Mouse (Mus musculus) MEL (cell line): Measurements from ENCODE around the gene Top3b. TPM values are rescaled to one million over a fixed set of nuclear protein-coding genes. Genes with fewer than 3 reads are reported as not detected.

ENCODE experiments used
- DNase-seq: peaks from one replicate; pipeline ENCODE4 v3.0.0; 2011; ENCODE audit warnings: low read depth, low spot score
- H3K27ac ChIP-seq: 2 replicates; pipeline ENCODE4 v1.5.1; 2012; ENCODE audit warnings: low read depth, mild to moderate bottlenecking, control low read depth, low read length, moderate library complexity; ENCODE audit not compliant: control insufficient read depth
- H3K27me3 ChIP-seq, 2 experiments: fragments of 150-350 bp in 1 of 2; sonication (generic) in 1 of 2; 2 replicates each; pipeline ENCODE4 v1.6.1; 2012; ENCODE audit warnings: low read length in 2 of 2, mild to moderate bottlenecking in 2 of 2, improper control_type of control experiment in 1 of 2, moderate library complexity in 1 of 2; ENCODE audit not compliant: insufficient read depth in 2 of 2, control insufficient read depth in 1 of 2
- H3K36me3 ChIP-seq, 2 experiments: 2 replicates each; pipeline ENCODE4 v1.6.1; 2012 to 2014; ENCODE audit warnings: low read length in 2 of 2, improper control_type of control experiment in 1 of 2, inconsistent platforms in 1 of 2, mild to moderate bottlenecking in 1 of 2; ENCODE audit not compliant: insufficient read depth in 2 of 2, control insufficient read depth in 1 of 2
- H3K4me1 ChIP-seq, 2 experiments: fragments of 150-350 bp in 1 of 2; sonication (generic) in 1 of 2; 2 replicates each; pipeline ENCODE4 v1.6.1; 2012; ENCODE audit warnings: low read length in 2 of 2, improper control_type of control experiment in 1 of 2, mild to moderate bottlenecking in 1 of 2; ENCODE audit not compliant: insufficient read depth in 2 of 2, control insufficient read depth in 1 of 2
- H3K4me3 ChIP-seq, 2 experiments: fragments of 150-350 bp in 1 of 2; sonication (generic) in 1 of 2; 2 replicates each; pipeline ENCODE4 v1.5.1; 2012; ENCODE audit warnings: low read depth in 2 of 2, low read length in 2 of 2, mild to moderate bottlenecking in 2 of 2, moderate library complexity in 2 of 2, control low read depth in 1 of 2, improper control_type of control experiment in 1 of 2; ENCODE audit not compliant: control insufficient read depth in 1 of 2, insufficient read depth in 1 of 2
- H3K79me2 ChIP-seq: 2 replicates; pipeline ENCODE4 v1.6.1; 2012; ENCODE audit warnings: mild to moderate bottlenecking, low read length, moderate library complexity; ENCODE audit not compliant: control insufficient read depth, poor library complexity, insufficient read depth
- H3K9ac ChIP-seq: 2 replicates; pipeline ENCODE4 v1.6.1; 2012; ENCODE audit warnings: low read depth, mild to moderate bottlenecking, control low read depth, low read length, moderate library complexity; ENCODE audit not compliant: control insufficient read depth, poor library complexity, severe bottlenecking
- H3K9me3 ChIP-seq: fragments of 150-350 bp; sonication (generic); replicated peaks from 2 replicates; pipeline ENCODE4 v1.6.1; 2012; ENCODE audit warnings: mild to moderate bottlenecking, low read length, improper control_type of control experiment, moderate library complexity; ENCODE audit not compliant: insufficient read depth
- BHLHE40 ChIP-seq: IDR thresholded peaks from 2 replicates; pipeline ENCODE4 v1.6.1; 2012; ENCODE audit warnings: low read depth, mild to moderate bottlenecking, inconsistent platforms, low read length, improper control_type of control experiment, borderline replicate concordance
- CHD1 ChIP-seq: IDR thresholded peaks from 2 replicates; pipeline ENCODE4 v1.6.1; 2012; ENCODE audit warnings: low read depth, mild to moderate bottlenecking, inconsistent platforms, low read length, improper control_type of control experiment
- CTCF ChIP-seq, 3 experiments: IDR thresholded peaks in 2 of 3; conservative IDR thresholded peaks in 1 of 3; 2 replicates each; pipeline ENCODE4 v1.5.1; 2011 to 2012; ENCODE audit warnings: low read length in 3 of 3, low read depth in 2 of 3, mild to moderate bottlenecking in 2 of 3, improper control_type of control experiment in 1 of 3, inconsistent platforms in 1 of 3, mixed read lengths in 1 of 3, moderate library complexity in 1 of 3; ENCODE audit not compliant: control insufficient read depth in 1 of 3, insufficient read depth in 1 of 3, poor library complexity in 1 of 3, severe bottlenecking in 1 of 3
- E2F4 ChIP-seq: IDR thresholded peaks from 2 replicates; pipeline ENCODE4 v1.6.1; 2011; ENCODE audit warnings: low read depth, low read length, improper control_type of control experiment, borderline replicate concordance
- JUND ChIP-seq: IDR thresholded peaks from 2 replicates; pipeline ENCODE4 v1.6.1; 2011; ENCODE audit warnings: low read depth, mild to moderate bottlenecking, improper control_type of control experiment, low read length
- MAFK ChIP-seq: IDR thresholded peaks from 2 replicates; pipeline ENCODE4 v1.6.1; 2011; ENCODE audit warnings: low read depth, mild to moderate bottlenecking, low read length, improper control_type of control experiment, borderline replicate concordance
- MAZ ChIP-seq: IDR thresholded peaks from 2 replicates; pipeline ENCODE4 v1.6.1; 2012; ENCODE audit warnings: low read depth, mild to moderate bottlenecking, inconsistent platforms, low read length, improper control_type of control experiment
- MEF2A ChIP-seq: IDR thresholded peaks from 2 replicates; pipeline ENCODE4 v1.6.1; 2014; ENCODE audit warnings: low read depth, mild to moderate bottlenecking, inconsistent platforms, low read length, improper control_type of control experiment; ENCODE audit not compliant: poor library complexity, insufficient replicate concordance, severe bottlenecking; ENCODE audit errors: extremely low read depth
- POLR2AphosphoS2 ChIP-seq: IDR thresholded peaks from 2 replicates; pipeline ENCODE4 v1.6.1; 2011; ENCODE audit warnings: low read length, improper control_type of control experiment
- RAD21 ChIP-seq: IDR thresholded peaks from 2 replicates; pipeline ENCODE4 v1.6.1; 2011; ENCODE audit warnings: mild to moderate bottlenecking, low read depth, low read length, improper control_type of control experiment
- RCOR1 ChIP-seq: IDR thresholded peaks from 2 replicates; pipeline ENCODE4 v1.6.1; 2012; ENCODE audit warnings: low read depth, mild to moderate bottlenecking, inconsistent platforms, low read length, improper control_type of control experiment
- SIN3A ChIP-seq: IDR thresholded peaks from 2 replicates; pipeline ENCODE4 v1.6.1; 2012; ENCODE audit warnings: low read length, improper control_type of control experiment, inconsistent platforms
- SMC3 ChIP-seq: IDR thresholded peaks from 2 replicates; pipeline ENCODE4 v1.6.1; 2011; ENCODE audit warnings: low read depth, low read length, improper control_type of control experiment
- TAL1 ChIP-seq: IDR thresholded peaks from 2 replicates; pipeline ENCODE4 v1.6.1; 2012; ENCODE audit warnings: mild to moderate bottlenecking, inconsistent platforms, low read length, moderate library complexity, mixed read lengths
- USF1 ChIP-seq: IDR thresholded peaks from 2 replicates; pipeline ENCODE4 v1.6.1; 2014; ENCODE audit warnings: low read depth, mild to moderate bottlenecking, inconsistent platforms, low read length, improper control_type of control experiment, moderate library complexity
- ZKSCAN1 ChIP-seq: IDR thresholded peaks from 2 replicates; pipeline ENCODE4 v1.6.1; 2012; ENCODE audit warnings: low read depth, mild to moderate bottlenecking, inconsistent platforms, low read length, improper control_type of control experiment, moderate library complexity
- ZMIZ1 ChIP-seq: IDR thresholded peaks from 2 replicates; pipeline ENCODE4 v1.6.1; 2012; ENCODE audit warnings: low read depth, mild to moderate bottlenecking, inconsistent platforms, low read length, improper control_type of control experiment, moderate library complexity
- polyA plus RNA-seq, 2 experiments: library from polyadenylated mRNA; stranded (reverse) in 1 of 2; unstranded in 1 of 2; fragments of >175 nt in 1 of 2; fragments of >200 nt in 1 of 2; gene quantifications; 2 replicates each; pipeline versions ENCODE4 v1.2.1 to v1.2.4; 2012; ENCODE audit warnings: low replicate concordance in 2 of 2, low read depth in 1 of 2; ENCODE audit not compliant: insufficient read length in 2 of 2, insufficient read depth in 1 of 2, missing spikeins in 1 of 2
- total RNA-seq: library from RNA; depleted of rRNA; stranded (reverse); fragments of 300-350 nt; gene quantifications from 2 replicates; pipeline ENCODE4 v1.2.3, GENCODE M21; 2012

Gene Top3b
- total and polyA plus RNA-seq, 3 experiments, result 50.5 to 93.2 TPM; not detected in 1

DNA sequence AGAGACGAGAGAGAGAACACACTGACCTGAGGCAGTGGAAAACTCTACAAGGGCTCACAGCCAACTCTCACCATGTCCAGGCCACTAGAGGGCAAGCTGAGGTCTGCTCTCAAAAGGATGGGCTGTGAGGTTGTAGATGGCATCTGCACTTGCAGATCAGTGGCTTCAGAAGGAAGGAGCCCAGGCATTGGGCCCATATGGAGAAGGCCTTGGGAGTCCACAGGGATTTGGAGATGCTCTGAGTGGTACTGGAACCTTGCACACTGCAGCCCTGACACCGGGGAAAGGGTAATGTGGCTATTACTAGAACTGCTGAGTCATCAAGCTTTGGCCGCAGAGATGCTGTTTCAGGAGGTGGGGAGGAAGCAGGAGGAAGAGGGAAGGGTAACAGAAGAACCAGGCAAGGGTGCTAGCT lies 50.5 kb downstream of the Top3b start:
- Histone ChIP-seq H3K27me3 (no peaks in the 10 kb centered on the region), H3K27ac (no peak overlapping the region), H3K9ac (no peak overlapping the region), H3K9me3 (no peaks in the 10 kb centered on the region), H3K79me2 (no peaks in the 10 kb centered on the region), H3K4me3 (no peak overlapping the region), H3K4me1 (no peaks in the 10 kb centered on the region), H3K36me3 (peaks cover 0 to 2% of the 10 kb centered on the region in 2 experiments; a peak in 1 of 4 replicates)
- no peak for TF ChIP-seq MEF2A
- peak; percentile 40 for TF ChIP-seq RAD21
- TF ChIP-seq MAFK, result peak; percentile 77
- TF ChIP-seq SMC3, result peak; percentile 53
- TF ChIP-seq CHD1, result no peak
- TF ChIP-seq CTCF (IDR thresholded peaks at IDR 0.05 in 2 of 3, conservative IDR thresholded peaks at IDR 0.05 in 1 of 3; ENCODE audit: control insufficient read depth in 1 of 3, insufficient read depth in 1 of 3, low read depth in 2 of 3, low read length in 3 of 3, poor library complexity in 1 of 3, severe bottlenecking in 1 of 3), result peak; percentile 16 to 48 (median 42); a peak in 5 of 6 replicates
- DNase-seq, result peak; percentile 39

DNA sequence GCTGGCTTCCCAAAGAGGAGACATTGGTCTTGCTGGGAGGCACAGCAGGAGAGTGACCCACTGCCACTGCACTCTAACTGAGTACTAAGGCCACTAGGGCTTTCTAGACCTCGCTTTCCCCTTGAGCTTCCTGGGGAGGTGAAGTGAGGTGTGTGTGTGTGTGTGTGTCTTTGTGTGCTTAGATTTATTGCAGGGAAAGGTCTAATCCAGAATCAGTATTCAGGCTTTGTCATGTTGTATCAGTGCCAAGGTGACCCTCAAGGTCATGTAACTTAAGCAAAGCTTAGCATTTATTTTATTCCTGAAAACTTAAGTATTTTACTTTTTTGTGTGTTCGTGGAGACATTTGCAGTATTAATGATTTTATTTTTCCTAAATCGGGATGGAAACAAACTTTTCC lies 53.9 kb downstream of the Top3b start:
- H3K4me1 ChIP-seq, result no peaks in the 10 kb centered on the region
- no peak for TF ChIP-seq RCOR1
- TF ChIP-seq USF1, result no peak
- no peak for TF ChIP-seq POLR2AphosphoS2
- no peak for TF ChIP-seq MAFK
- no peak for TF ChIP-seq BHLHE40
- TF ChIP-seq ZMIZ1, result no peak
- no peak for TF ChIP-seq E2F4
- TF ChIP-seq TAL1, result no peak
- no peak for TF ChIP-seq MAZ
- no peak for TF ChIP-seq CTCF (IDR thresholded peaks at IDR 0.05 in 2 of 3, conservative IDR thresholded peaks at IDR 0.05 in 1 of 3; ENCODE audit: control insufficient read depth in 1 of 3, insufficient read depth in 1 of 3, low read depth in 2 of 3, low read length in 3 of 3, poor library complexity in 1 of 3, severe bottlenecking in 1 of 3)
- TF ChIP-seq ZKSCAN1, result no peak
- TF ChIP-seq JUND, result no peak
- no peak for TF ChIP-seq SIN3A
- TF ChIP-seq, all 39 proteins: peak for 0
- Histone ChIP-seq H3K4me3 (no peak overlapping the region), H3K9me3 (no peaks in the 10 kb centered on the region), H3K27me3 (no peaks in the 10 kb centered on the region), H3K79me2 (no peaks in the 10 kb centered on the region), H3K36me3 (no peaks in the 10 kb centered on the region), H3K27ac (no peak overlapping the region), H3K9ac (no peak overlapping the region)
- DNase-seq, result no peak
